Mouse (Mus musculus) heart, embryonic 15.5 days (tissue): ENCODE measurements around the gene Apoh. TPM values are rescaled to one million over a fixed set of nuclear protein-coding genes. Genes with fewer than 3 reads are reported as not detected.

ENCODE experiments used
- ATAC-seq: fragments of 200-750 bp; cut with Nextera tagmentation; replicated peaks from 2 replicates; pipeline ENCODE4 v1.8.0; 2017; ENCODE audit warnings: low read depth, moderate TSS enrichment; ENCODE audit not compliant: insufficient number of reproducible peaks, insufficient read depth, low FRiP score
- H3K27ac ChIP-seq: fragments of 300-500 bp; sonication (generic); 2 replicates; pipeline ENCODE4 v1.5.1; 2015; ENCODE audit warnings: mild to moderate bottlenecking, inconsistent platforms
- H3K27me3 ChIP-seq: fragments of 300-500 bp; sonication (generic); 2 replicates; pipeline ENCODE4 v1.6.1; 2015; ENCODE audit warnings: inconsistent platforms
- H3K36me3 ChIP-seq: fragments of 300-500 bp; sonication (generic); 2 replicates; pipeline ENCODE4 v1.6.1; 2015; ENCODE audit warnings: mild to moderate bottlenecking, inconsistent platforms
- H3K4me1 ChIP-seq: fragments of 300-500 bp; sonication (generic); replicated peaks from 2 replicates; pipeline ENCODE4 v1.6.1; 2015; ENCODE audit warnings: inconsistent platforms
- H3K4me2 ChIP-seq: fragments of 300-500 bp; sonication (generic); 2 replicates; pipeline ENCODE4 v1.6.1; 2015; ENCODE audit warnings: inconsistent platforms, mild to moderate bottlenecking, moderate library complexity
- H3K4me3 ChIP-seq: fragments of 300-500 bp; sonication (generic); 2 replicates; pipeline ENCODE4 v1.5.1; 2015; ENCODE audit warnings: mild to moderate bottlenecking, inconsistent platforms
- H3K9ac ChIP-seq: fragments of 300-500 bp; sonication (generic); 2 replicates; pipeline ENCODE4 v1.6.1; 2015; ENCODE audit warnings: mild to moderate bottlenecking, inconsistent platforms
- H3K9me3 ChIP-seq: fragments of 300-500 bp; sonication (generic); replicated peaks from 2 replicates; pipeline ENCODE4 v1.6.1; 2016; ENCODE audit warnings: inconsistent platforms
- WGBS: fragments of 180-500 bp; shearing (Covaris S2); methylation state at CpG from one replicate; pipeline ENCODE4 v1.1.7; 2015; ENCODE audit warnings: mixed read lengths; 5-methylcytosine and 5-hydroxymethylcytosine counted together
- polyA plus RNA-seq: library from polyadenylated mRNA; unstranded; fragments of >200 nt; fragmentation: Nextera tagmentation; extraction: Ambion mirVana; gene quantifications from 2 replicates; pipeline ENCODE4 v1.2.1, GENCODE M21; 2015

The Apoh gene
- polyA plus RNA-seq, 1 experiment from 2014 or later = 0.48 TPM

- H3K9me3 ChIP-seq = no peaks in the 10 kb centered on the region
- peaks cover 5% of the 10 kb centered on the region; the same call in 1 of the 2 replicates for H3K4me1 ChIP-seq
- H3K36me3 ChIP-seq = no peaks in the 10 kb centered on the region
- peak within 1 kb of the TSS; percentile 80 for H3K4me3 ChIP-seq
- H3K27me3 ChIP-seq = no peaks in the 10 kb centered on the region
- peak within 1 kb of the TSS; percentile 86 for H3K4me2 ChIP-seq
- H3K9ac ChIP-seq = peak within 1 kb of the TSS; percentile 84
- peak within 1 kb of the TSS; percentile 54 for H3K27ac ChIP-seq
- under 1% methylated on average over 61 of the region's 61 CpGs for WGBS
- peak; percentile 97 for ATAC-seq
Measured at GRCm38 (mm10) chr11:108424889-108425591, 81.9 kb downstream of the Apoh start, which contains the start of gene Cep112. Gene Cep112, plus strand, starts transcription at chr11:108425192.

GRCm38 (mm10) chr11:108425592-108425921 is 82.4 kb downstream of the Apoh start:
- WGBS = 3% methylated on average over 14 of the region's 14 CpGs
- Histone ChIP-seq H3K4me3 (peak overlapping the region; percentile 80), H3K4me2 (peak overlapping the region; percentile 86), H3K9me3 (no peaks in the 10 kb centered on the region), H3K4me1 (peaks cover 5% of the 10 kb centered on the region; the same call in 1 of the 2 replicates), H3K27ac (peak overlapping the region; percentile 54), H3K9ac (peak overlapping the region; percentile 84), H3K36me3 (no peaks in the 10 kb centered on the region), H3K27me3 (no peaks in the 10 kb centered on the region)
- ATAC-seq = 0 out of 2 replicates have a peak, but pooled peaks have one; percentile 28

- peaks cover 5% of the 10 kb centered on the region; the same call in 1 of the 2 replicates for H3K4me1 ChIP-seq
- 86% methylated on average over 3 of the region's 3 CpGs for WGBS
- H3K27me3 ChIP-seq = no peaks in the 10 kb centered on the region
- H3K4me2 ChIP-seq = peak overlapping the region; percentile 86
- no peak overlapping the region for H3K9ac ChIP-seq
- H3K9me3 ChIP-seq = no peaks in the 10 kb centered on the region
- H3K36me3 ChIP-seq = no peaks in the 10 kb centered on the region
- H3K4me3 ChIP-seq = peak overlapping the region; percentile 80
- no peak overlapping the region for H3K27ac ChIP-seq
- ATAC-seq = no peak
Measured at GRCm38 (mm10) chr11:108426086-108426485, 82.9 kb downstream of the Apoh start.

- Histone ChIP-seq H3K4me1 (peaks cover 5% of the 10 kb centered on the region; the same call in 1 of the 2 replicates), H3K4me3 (no peak overlapping the region), H3K27ac (no peak overlapping the region), H3K4me2 (no peak overlapping the region), H3K36me3 (no peaks in the 10 kb centered on the region), H3K9ac (no peak overlapping the region), H3K9me3 (no peaks in the 10 kb centered on the region), H3K27me3 (no peaks in the 10 kb centered on the region)
- no peak for ATAC-seq
- whole genome bisulfite sequencing = 69% methylated on average over 6 of the region's 6 CpGs
Measured at GRCm38 (mm10) chr11:108427191-108427590, 84.0 kb downstream of the Apoh start.

GRCm38 (mm10) chr11:108429076-108429475 is 85.9 kb downstream of the Apoh start:
- WGBS = 72% methylated on average over 2 of the region's 2 CpGs
- Histone ChIP-seq H3K9me3 (no peaks in the 10 kb centered on the region), H3K9ac (no peak overlapping the region), H3K36me3 (no peaks in the 10 kb centered on the region), H3K4me1 (peaks cover 5% of the 10 kb centered on the region; the same call in 1 of the 2 replicates), H3K4me3 (no peak overlapping the region), H3K27ac (no peak overlapping the region), H3K27me3 (no peaks in the 10 kb centered on the region), H3K4me2 (no peak overlapping the region)
- no peak for ATAC-seq

- no peaks in the 10 kb centered on the region for H3K4me1 ChIP-seq
- no peak for ATAC-seq
- H3K9ac ChIP-seq = no peak overlapping the region
- H3K36me3 ChIP-seq = peaks cover 8% of the 10 kb centered on the region; the same call in 1 of the 2 replicates
- no peak overlapping the region for H3K4me3 ChIP-seq
- no peaks in the 10 kb centered on the region for H3K9me3 ChIP-seq
- no peak overlapping the region for H3K27ac ChIP-seq
- no peaks in the 10 kb centered on the region for H3K27me3 ChIP-seq
- WGBS = 78% methylated on average over 11 of the region's 11 CpGs
- H3K4me2 ChIP-seq = no peak overlapping the region
Measured at GRCm38 (mm10) chr11:108443893-108444563, 100.9 kb downstream of the Apoh start.

- Histone ChIP-seq H3K27me3 (no peaks in the 10 kb centered on the region), H3K9me3 (0 out of 2 replicates have a peak, but pooled peaks cover 3% of the 10 kb centered on the region), H3K4me3 (no peak overlapping the region), H3K36me3 (peaks cover 11% of the 10 kb centered on the region; the same call in 1 of the 2 replicates), H3K27ac (no peak overlapping the region), H3K4me2 (no peak overlapping the region), H3K9ac (no peak overlapping the region), H3K4me1 (no peaks in the 10 kb centered on the region)
- ATAC-seq = no peak
Measured at GRCm38 (mm10) chr11:108447148-108447547, 104.0 kb downstream of the Apoh start.

GRCm38 (mm10) chr11:108449811-108450210 is 106.7 kb downstream of the Apoh start:
- Histone ChIP-seq H3K4me3 (no peak overlapping the region), H3K27ac (no peak overlapping the region), H3K9ac (no peak overlapping the region), H3K4me1 (no peaks in the 10 kb centered on the region), H3K9me3 (0 out of 2 replicates have a peak, but pooled peaks cover 3% of the 10 kb centered on the region), H3K4me2 (no peak overlapping the region), H3K36me3 (peaks cover 9% of the 10 kb centered on the region; the same call in 1 of the 2 replicates), H3K27me3 (no peaks in the 10 kb centered on the region)
- ATAC-seq = no peak
- 31% methylated on average over 3 of the region's 3 CpGs for WGBS

- WGBS = 74% methylated on average over 3 of the region's 3 CpGs
- H3K9me3 ChIP-seq = no peaks in the 10 kb centered on the region
- no peak for ATAC-seq
Measured at GRCm38 (mm10) chr11:108459599-108459998, 116.4 kb downstream of the Apoh start.

More at GRCm38 (mm10) chr11:108459599-108459998, 116.4 kb downstream of the Apoh start:
- H3K27ac ChIP-seq = no peak overlapping the region
- no peaks in the 10 kb centered on the region for H3K36me3 ChIP-seq
- no peak overlapping the region for H3K4me3 ChIP-seq
- peaks cover 4% of the 10 kb centered on the region for H3K4me1 ChIP-seq
- no peak overlapping the region for H3K4me2 ChIP-seq
- no peaks in the 10 kb centered on the region for H3K27me3 ChIP-seq
- H3K9ac ChIP-seq = no peak overlapping the region
